Mouse (Mus musculus) brain, embryonic 14.5 days (tissue): ENCODE measurements around the gene Gm4858.

Source experiments
- CTCF ChIP-seq: fragments of 200-500 bp; IDR thresholded peaks from 2 replicates; pipeline ENCODE4 v1.5.1; 2012; ENCODE audit warnings: inconsistent platforms, mild to moderate bottlenecking, moderate library complexity, borderline replicate concordance; ENCODE audit not compliant: insufficient read depth, insufficient read length; ENCODE audit errors: extremely low read depth
- POLR2A ChIP-seq: fragments of 200-500 bp; IDR thresholded peaks from 2 replicates; pipeline ENCODE4 v1.6.1; 2012; ENCODE audit warnings: mild to moderate bottlenecking, inconsistent platforms, borderline replicate concordance; ENCODE audit not compliant: poor library complexity, insufficient read depth, insufficient read length, severe bottlenecking; ENCODE audit errors: extremely low read depth

- TF ChIP-seq CTCF: no peak
- no peak for TF ChIP-seq POLR2A
Observed at GRCm38 (mm10) chr3:93023411-93024184, 45.0 kb upstream of the Gm4858 start.
